Mouse (Mus musculus) CH12.LX (cell line): ENCODE data around the gene Kalrn. TPM values are rescaled to one million over a fixed set of nuclear protein-coding genes. Genes with fewer than 3 reads are reported as not detected.
A peak's percentile ranks its signal among the peaks of the same experiment; 100 is the strongest.

ENCODE experiments used
- DNase-seq: peaks from one replicate; pipeline ENCODE4 v3.0.0-alpha.2; 2013; ENCODE audit errors: extremely low read depth
- H3K27ac ChIP-seq: 2 replicates; pipeline ENCODE4 v1.5.1; 2012; ENCODE audit warnings: low read depth, mild to moderate bottlenecking, control low read depth, moderate library complexity; ENCODE audit not compliant: insufficient read depth
- H3K27me3 ChIP-seq: replicated peaks from 2 replicates; pipeline ENCODE3; 2012; ENCODE audit warnings: inconsistent platforms
- H3K36me3 ChIP-seq, 2 experiments: replicated peaks in 1 of 2; 2 replicates each; pipeline versions ENCODE3 to v1.6.1; 2012; ENCODE audit warnings: inconsistent platforms in 1 of 2, low read length in 1 of 2, mild to moderate bottlenecking in 1 of 2, mixed read lengths in 1 of 2, moderate library complexity in 1 of 2; ENCODE audit not compliant: control insufficient read depth in 1 of 2, insufficient read depth in 1 of 2
- H3K4me1 ChIP-seq, 2 experiments: 2 replicates each; pipeline ENCODE4 v1.6.1; 2012; ENCODE audit warnings: inconsistent platforms in 1 of 2, moderate library complexity in 1 of 2; ENCODE audit not compliant: insufficient read depth in 2 of 2, control insufficient read depth in 1 of 2
- H3K4me2 ChIP-seq: 2 replicates; pipeline ENCODE4 v1.6.1; 2012; ENCODE audit warnings: low read depth, mild to moderate bottlenecking, control low read depth; ENCODE audit not compliant: poor library complexity, insufficient read depth, severe bottlenecking
- H3K4me3 ChIP-seq, 3 experiments: fragments of 150-350 bp in 1 of 3; sonication (generic) in 1 of 3; replicated peaks in 1 of 3; 2 replicates each; pipeline versions ENCODE3 to v1.5.1; 2011 to 2012; ENCODE audit warnings: low read depth in 2 of 3, low read length in 2 of 3, mild to moderate bottlenecking in 2 of 3, moderate library complexity in 2 of 3, control low read depth in 1 of 3, improper control_type of control experiment in 1 of 3, inconsistent platforms in 1 of 3, mixed read lengths in 1 of 3; ENCODE audit not compliant: poor library complexity in 1 of 3
- H3K79me2 ChIP-seq: replicated peaks from 2 replicates; pipeline ENCODE4 v1.6.1; 2012; ENCODE audit warnings: mild to moderate bottlenecking, moderate library complexity; ENCODE audit not compliant: control insufficient read depth, poor library complexity, insufficient read depth, severe bottlenecking; ENCODE audit errors: extremely low read depth
- H3K9ac ChIP-seq: 2 replicates; pipeline ENCODE4 v1.6.1; 2012; ENCODE audit warnings: low read depth, mild to moderate bottlenecking, control low read depth, moderate library complexity; ENCODE audit not compliant: insufficient read depth
- H3K9me3 ChIP-seq: replicated peaks from 2 replicates; pipeline ENCODE3; 2012; ENCODE audit warnings: low read length, inconsistent platforms, mixed read lengths
- BHLHE40 ChIP-seq: IDR thresholded peaks from 2 replicates; pipeline ENCODE4 v1.6.1; 2011; ENCODE audit warnings: mild to moderate bottlenecking, low read depth, low read length, improper control_type of control experiment
- CHD2 ChIP-seq: IDR thresholded peaks from 2 replicates; pipeline ENCODE4 v1.6.1; 2011; ENCODE audit warnings: low read length, improper control_type of control experiment
- CTCF ChIP-seq, 2 experiments: IDR thresholded peaks in 1 of 2; conservative IDR thresholded peaks in 1 of 2; 2 replicates each; pipeline ENCODE4 v1.5.1; 2011 to 2012; ENCODE audit warnings: low read depth in 2 of 2, low read length in 2 of 2, improper control_type of control experiment in 1 of 2, inconsistent platforms in 1 of 2, mild to moderate bottlenecking in 1 of 2, moderate library complexity in 1 of 2
- EP300 ChIP-seq: IDR thresholded peaks from 2 replicates; pipeline ENCODE4 v1.6.1; 2011; ENCODE audit warnings: low read length, improper control_type of control experiment
- HCFC1 ChIP-seq: IDR thresholded peaks from 2 replicates; pipeline ENCODE4 v1.6.1; 2012; ENCODE audit warnings: low read depth, mild to moderate bottlenecking, inconsistent platforms, low read length, improper control_type of control experiment
- IRF4 ChIP-seq: IDR thresholded peaks from 2 replicates; pipeline ENCODE4 v1.6.1; 2014; ENCODE audit warnings: low read depth, mild to moderate bottlenecking, inconsistent platforms, low read length, improper control_type of control experiment
- MAX ChIP-seq: IDR thresholded peaks from 2 replicates; pipeline ENCODE4 v1.6.1; 2011; ENCODE audit warnings: low read length, improper control_type of control experiment
- MXI1 ChIP-seq: IDR thresholded peaks from 2 replicates; pipeline ENCODE4 v1.6.1; 2011; ENCODE audit warnings: mild to moderate bottlenecking, low read depth, low read length, improper control_type of control experiment
- NELFE ChIP-seq: IDR thresholded peaks from 2 replicates; pipeline ENCODE4 v1.6.1; 2011; ENCODE audit warnings: low read depth, low read length, improper control_type of control experiment
- NRF1 ChIP-seq: IDR thresholded peaks from 2 replicates; pipeline ENCODE4 v1.6.1; 2014; ENCODE audit warnings: low read depth, mild to moderate bottlenecking, inconsistent platforms, low read length, improper control_type of control experiment, moderate library complexity
- POLR2A ChIP-seq: IDR thresholded peaks from 2 replicates; pipeline ENCODE4 v1.6.1; 2011; ENCODE audit warnings: low read depth, mild to moderate bottlenecking, improper control_type of control experiment, low read length
- POLR2AphosphoS2 ChIP-seq: IDR thresholded peaks from 2 replicates; pipeline ENCODE4 v1.6.1; 2011; ENCODE audit warnings: low read depth, low read length, improper control_type of control experiment
- TCF12 ChIP-seq: IDR thresholded peaks from 2 replicates; pipeline ENCODE4 v1.6.1; 2014; ENCODE audit warnings: low read depth, mild to moderate bottlenecking, inconsistent platforms, low read length, improper control_type of control experiment
- UBTF ChIP-seq: IDR thresholded peaks from 2 replicates; pipeline ENCODE4 v1.6.1; 2012; ENCODE audit warnings: low read depth, mild to moderate bottlenecking, inconsistent platforms, low read length, improper control_type of control experiment, moderate library complexity
- USF2 ChIP-seq: conservative IDR thresholded peaks from 2 replicates; pipeline ENCODE4 v1.6.1; 2011; ENCODE audit warnings: low read depth, low read length, improper control_type of control experiment
- ZC3H11A ChIP-seq: IDR thresholded peaks from 2 replicates; pipeline ENCODE4 v1.6.1; 2012; ENCODE audit warnings: low read depth, mild to moderate bottlenecking, inconsistent platforms, low read length, improper control_type of control experiment
- ZKSCAN1 ChIP-seq: IDR thresholded peaks from 2 replicates; pipeline ENCODE4 v1.6.1; 2012; ENCODE audit warnings: low read depth, inconsistent platforms, low read length, improper control_type of control experiment, borderline replicate concordance
- ZMIZ1 ChIP-seq: IDR thresholded peaks from 2 replicates; pipeline ENCODE4 v1.6.1; 2012; ENCODE audit warnings: low read depth, mild to moderate bottlenecking, inconsistent platforms, low read length, improper control_type of control experiment
- dilution Hi-C: fragments of 300-500 bp; cut with MboI; formaldehyde crosslinking; loops from 2 replicates; pipeline ENCODE4 v1.14.3; 2020; ENCODE audit warnings: low sequenced_read_pairs; ENCODE audit not compliant: extremely low pct_unique_long_range_greater_than_20kb, extremely low pct_ligation_motif_present
- in situ Hi-C: fragments of 300-500 bp; cut with MboI; formaldehyde crosslinking; loops from 3 replicates; pipeline ENCODE4 v1.14.3; 2019; ENCODE audit warnings: low sequenced_read_pairs, low pct_ligation_motif_present, low pct_unique_long_range_greater_than_20kb, mixed read lengths
- polyA plus RNA-seq: library from polyadenylated mRNA; unstranded; fragments of >175 nt; gene quantifications from 2 replicates; pipeline ENCODE4 v1.2.1, GENCODE M21; 2012; ENCODE audit warnings: low read depth; ENCODE audit not compliant: insufficient read length
- total RNA-seq, 2 experiments: library from RNA; depleted of rRNA; stranded (reverse); fragments of 300-350 nt in 1 of 2; fragments of >200 nt in 1 of 2; gene quantifications; 2 replicates each; pipeline ENCODE4 v1.2.3; 2012 to 2014

Kalrn gene
- total and polyA plus RNA-seq, 3 experiments, result 0.08 to 0.09 TPM; not detected in 1

DNA sequence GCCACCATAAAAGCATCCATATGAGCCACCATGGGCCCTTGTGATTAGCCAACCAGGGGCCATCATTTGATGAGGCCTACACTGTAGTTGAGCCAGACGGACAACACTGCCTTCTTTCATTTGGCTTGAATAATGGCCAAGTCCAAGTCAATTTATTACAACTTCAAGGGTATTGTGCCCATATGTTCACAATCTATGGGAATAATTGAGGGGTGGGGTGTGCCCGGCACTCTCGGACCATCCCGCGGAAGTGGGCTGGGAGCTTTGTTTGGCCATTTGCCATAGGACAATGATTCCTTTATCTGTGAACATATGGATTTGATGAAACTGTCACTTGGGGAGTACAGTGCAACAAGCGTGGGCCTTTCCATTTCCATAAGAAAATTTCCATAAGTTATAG, 89.6 kb downstream of the Kalrn start:
- dilution Hi-C loops, result no loop called here
- no peak overlapping the region for H3K9ac ChIP-seq
- no peak for TF ChIP-seq HCFC1
- TF ChIP-seq POLR2AphosphoS2, result no peak
- TF ChIP-seq USF2, result no peak
- TF ChIP-seq CTCF (conservative IDR thresholded peaks at IDR 0.05 in 1 of 2, IDR thresholded peaks at IDR 0.05 in 1 of 2; ENCODE audit: low read depth in 2 of 2, low read length in 2 of 2), result no peak
- TF ChIP-seq IRF4, result no peak
- no peak for TF ChIP-seq UBTF
- no peak for TF ChIP-seq NELFE
- TF ChIP-seq POLR2A, result no peak
- TF ChIP-seq ZKSCAN1, result no peak
- TF ChIP-seq TCF12, result no peak
- no peak for TF ChIP-seq ZMIZ1
- no peak for TF ChIP-seq BHLHE40
- TF ChIP-seq, all 38 proteins: peak for 0
- H3K27me3 ChIP-seq, result peaks cover 44% of the 10 kb centered on the region
- DNase-seq, result no peak
- H3K9me3 ChIP-seq, result no peaks in the 10 kb centered on the region
- no peaks in the 10 kb centered on the region for H3K79me2 ChIP-seq
- in situ Hi-C loops, result no loop called here
- no peak overlapping the region for H3K4me2 ChIP-seq
- no peaks in the 10 kb centered on the region for H3K36me3 ChIP-seq
- peaks cover 6 to 8% of the 10 kb centered on the region in 2 experiments; a peak in 3 of 4 replicates for H3K4me1 ChIP-seq
- no peak overlapping the region for H3K27ac ChIP-seq
- no peak overlapping the region for H3K4me3 ChIP-seq

DNA sequence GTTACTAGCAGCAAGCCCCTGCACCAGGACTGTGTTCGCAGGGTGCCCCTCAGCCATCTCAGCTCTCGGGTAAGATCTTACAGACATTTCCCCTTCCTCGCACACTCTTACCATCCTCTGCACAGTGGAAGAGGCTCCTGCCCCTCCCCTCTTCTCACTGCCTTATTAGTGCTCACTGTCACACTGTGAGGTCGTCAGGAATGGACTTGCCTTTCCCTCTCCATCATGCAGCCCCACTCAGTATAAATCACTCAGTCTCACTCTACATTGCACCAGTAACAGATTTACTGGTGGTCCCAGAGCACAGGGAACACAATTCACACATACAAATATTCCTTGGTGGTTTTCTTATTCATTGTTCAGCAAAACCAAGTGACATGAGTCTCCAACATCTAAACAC, 98.6 kb downstream of the Kalrn start:
- H3K36me3 ChIP-seq, result no peaks in the 10 kb centered on the region
- H3K27ac ChIP-seq, result no peak overlapping the region
- dilution Hi-C loops, result no loop called here
- in situ Hi-C loops, result no loop called here
- H3K9ac ChIP-seq, result no peak overlapping the region
- H3K4me3 ChIP-seq, result no peak overlapping the region
- no peaks in the 10 kb centered on the region for H3K79me2 ChIP-seq
- H3K27me3 ChIP-seq, result peaks cover 89% of the 10 kb centered on the region
- DNase-seq, result no peak
- H3K4me2 ChIP-seq, result no peak overlapping the region
- no peaks in the 10 kb centered on the region for H3K9me3 ChIP-seq
- no peak for TF ChIP-seq NRF1
- TF ChIP-seq TCF12, result no peak
- TF ChIP-seq ZC3H11A, result no peak
- no peak for TF ChIP-seq MAX
- H3K4me1 ChIP-seq, result peaks cover 0 to 6% of the 10 kb centered on the region in 2 experiments; a peak in 2 of 4 replicates

DNA sequence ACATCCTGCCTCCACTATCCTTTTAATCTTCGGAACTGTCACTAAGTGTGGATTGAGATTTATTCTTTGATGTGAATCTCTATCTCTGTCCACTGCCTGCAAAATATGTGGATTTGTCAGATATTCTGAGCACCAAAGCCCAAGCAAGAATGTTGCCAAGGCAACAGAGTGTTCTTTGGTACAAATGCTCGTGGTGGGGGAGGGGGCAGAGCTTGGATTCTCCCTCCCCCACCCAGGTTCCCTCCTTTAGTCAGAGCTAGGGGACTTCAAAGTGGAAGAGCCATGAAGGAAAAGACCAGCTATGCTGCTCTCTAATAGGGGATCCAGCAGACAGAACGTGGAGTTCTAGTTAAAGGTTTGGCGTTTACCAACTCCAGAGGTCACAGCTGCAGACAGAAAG, 99.4 kb downstream of the Kalrn start:
- Histone ChIP-seq H3K4me3 (no peak overlapping the region), H3K27ac (no peak overlapping the region), H3K9me3 (no peaks in the 10 kb centered on the region), H3K4me1 (peaks cover 0 to 6% of the 10 kb centered on the region in 2 experiments; a peak in 2 of 4 replicates), H3K79me2 (no peaks in the 10 kb centered on the region), H3K27me3 (peaks cover 89% of the 10 kb centered on the region), H3K9ac (no peak overlapping the region), H3K4me2 (no peak overlapping the region), H3K36me3 (no peaks in the 10 kb centered on the region)
- in situ Hi-C loops (no loop called here), dilution Hi-C loops (no loop called here)
- no peak for DNase-seq
- TF ChIP-seq MXI1, result no peak
- TF ChIP-seq EP300, result peak; percentile 29; the same call in 1 of the 2 replicates
- 0 out of 2 replicates have a peak, but pooled peaks have one; percentile 15 for TF ChIP-seq BHLHE40
- TF ChIP-seq CHD2, result 0 out of 2 replicates have a peak, but pooled peaks have one; percentile 13
